Mouse (Mus musculus) G1E (cell line): ENCODE measurements around the gene Fgd2. TPM values are rescaled to one million over a fixed set of nuclear protein-coding genes. Genes with fewer than 3 reads are reported as not detected.

Source experiments
- ATAC-seq: 2 replicates; pipeline ENCODE4 v1.8.0; 2016; ENCODE audit warnings: mild to moderate bottlenecking; ENCODE audit not compliant: insufficient number of reproducible peaks, poor library complexity, low FRiP score, severe bottlenecking; ENCODE audit errors: extremely low read depth
- DNase-seq: peaks from one replicate; pipeline ENCODE4 v3.0.0; 2012; ENCODE audit warnings: low spot score
- H3K27me3 ChIP-seq: 2 replicates; pipeline ENCODE4 v1.6.1; 2012; ENCODE audit warnings: mild to moderate bottlenecking, low read length, inconsistent platforms; ENCODE audit not compliant: insufficient read depth
- H3K36me3 ChIP-seq: replicated peaks from 2 replicates; pipeline ENCODE3; 2012; ENCODE audit warnings: mild to moderate bottlenecking, inconsistent platforms
- H3K4me1 ChIP-seq: 2 replicates; pipeline ENCODE4 v1.6.1; 2012; ENCODE audit warnings: low read depth, low read length, inconsistent platforms, mixed read lengths; ENCODE audit not compliant: insufficient read depth
- H3K4me3 ChIP-seq: 2 replicates; pipeline ENCODE4 v1.5.1; 2012; ENCODE audit warnings: low read depth, mild to moderate bottlenecking, inconsistent platforms, low read length, moderate library complexity, mixed read lengths
- H3K9me3 ChIP-seq: replicated peaks from 2 replicates; pipeline ENCODE4 v1.6.1; 2012; ENCODE audit warnings: inconsistent platforms
- CTCF ChIP-seq: IDR thresholded peaks from 2 replicates; pipeline ENCODE4 v1.5.1; 2012; ENCODE audit warnings: low read depth, low read length, inconsistent platforms, mixed read lengths
- GATA1 ChIP-seq: IDR thresholded peaks from 2 replicates; pipeline ENCODE4 v1.6.1; 2012; ENCODE audit warnings: borderline replicate concordance, low read length, inconsistent platforms, mixed read lengths
- GATA2 ChIP-seq: IDR thresholded peaks from 2 replicates; pipeline ENCODE4 v1.6.1; 2012; ENCODE audit warnings: low read depth, low read length, inconsistent platforms, borderline replicate concordance
- POLR2AphosphoS5 ChIP-seq: IDR thresholded peaks from 2 replicates; pipeline ENCODE4 v1.6.1; 2012; ENCODE audit warnings: low read depth, low read length, inconsistent platforms; ENCODE audit not compliant: insufficient replicate concordance
- TAL1 ChIP-seq: conservative IDR thresholded peaks from 2 replicates; pipeline ENCODE4 v1.6.1; 2012; ENCODE audit warnings: low read depth, low read length, inconsistent platforms, mixed read lengths
- polyA plus RNA-seq: library from polyadenylated mRNA; stranded (reverse); fragments of >175 nt; gene quantifications from 2 replicates; pipeline ENCODE4 v1.2.3, GENCODE M21; 2012
- total RNA-seq, 2 experiments: library from RNA; stranded (forward) in 1 of 2; stranded (reverse) in 1 of 2; fragments of 200-1000 nt in 1 of 2; fragments of >200 nt in 1 of 2; fragmentation: Nextera tagmentation in 1 of 2; gene quantifications; 2 replicates each; pipeline ENCODE4 v1.2.3; 2014 to 2017

Gene Fgd2
- total and polyA plus RNA-seq, 3 experiments: 0.22 to 0.60 TPM; not detected in 1

GRCm38 (mm10) chr17:29378056-29378455, 17.3 kb downstream of the Fgd2 start:
- Histone ChIP-seq H3K36me3 (no peaks in the 10 kb centered on the region), H3K4me1 (peaks cover 40% of the 10 kb centered on the region), H3K9me3 (no peaks in the 10 kb centered on the region), H3K27me3 (no peaks in the 10 kb centered on the region; the same call in 1 of the 2 replicates), H3K4me3 (no peak overlapping the region)
- TF ChIP-seq GATA1 (no peak), POLR2AphosphoS5 (no peak), GATA2 (no peak), CTCF (no peak), TAL1 (no peak)
- DNase-seq (no peak), ATAC-seq (no peak)

- no peaks in the 10 kb centered on the region for H3K36me3 ChIP-seq
- DNase-seq: no peak
- TF ChIP-seq GATA2: no peak
- no peak for TF ChIP-seq TAL1
- no peak for TF ChIP-seq POLR2AphosphoS5
- TF ChIP-seq CTCF: no peak
- no peak for TF ChIP-seq GATA1
- H3K4me1 ChIP-seq: peaks cover 48% of the 10 kb centered on the region
- ATAC-seq: no peak
- no peak overlapping the region for H3K4me3 ChIP-seq
- no peaks in the 10 kb centered on the region; the same call in 1 of the 2 replicates for H3K27me3 ChIP-seq
- no peaks in the 10 kb centered on the region for H3K9me3 ChIP-seq
Observed at GRCm38 (mm10) chr17:29380241-29380640, 19.5 kb downstream of the Fgd2 start.

GRCm38 (mm10) chr17:29381472-29381871, 20.8 kb downstream of the Fgd2 start:
- Histone ChIP-seq H3K36me3 (no peaks in the 10 kb centered on the region), H3K4me3 (no peak overlapping the region), H3K27me3 (no peaks in the 10 kb centered on the region; the same call in 1 of the 2 replicates), H3K9me3 (no peaks in the 10 kb centered on the region), H3K4me1 (peaks cover 45% of the 10 kb centered on the region)
- peak; percentile 15; the same call in 1 of the 2 replicates for TF ChIP-seq CTCF
- no peak for TF ChIP-seq TAL1
- peak; percentile 43 for DNase-seq
- ATAC-seq: no peak; the same call in 1 of the 2 replicates

- Histone ChIP-seq H3K27me3 (no peaks in the 10 kb centered on the region; the same call in 1 of the 2 replicates), H3K4me1 (peaks cover 45% of the 10 kb centered on the region), H3K9me3 (no peaks in the 10 kb centered on the region), H3K36me3 (no peaks in the 10 kb centered on the region), H3K4me3 (no peak overlapping the region)
- ATAC-seq (no peak), DNase-seq (no peak)
- TF ChIP-seq POLR2AphosphoS5 (no peak), TAL1 (no peak), GATA2 (no peak), CTCF (no peak), GATA1 (no peak)
Observed at GRCm38 (mm10) chr17:29382417-29382816, 21.7 kb downstream of the Fgd2 start.

GRCm38 (mm10) chr17:29383923-29384322, 23.2 kb downstream of the Fgd2 start:
- Histone ChIP-seq H3K4me1 (peaks cover 36% of the 10 kb centered on the region), H3K36me3 (no peaks in the 10 kb centered on the region), H3K9me3 (no peaks in the 10 kb centered on the region), H3K4me3 (no peak overlapping the region), H3K27me3 (no peaks in the 10 kb centered on the region; the same call in 1 of the 2 replicates)
- DNase-seq (no peak), ATAC-seq (no peak)
- no peak for TF ChIP-seq TAL1
- TF ChIP-seq GATA1: no peak
- no peak for TF ChIP-seq GATA2
- no peak for TF ChIP-seq POLR2AphosphoS5
- TF ChIP-seq CTCF: no peak

- H3K4me1 ChIP-seq: peaks cover 41% of the 10 kb centered on the region
- DNase-seq (no peak), ATAC-seq (no peak)
- no peaks in the 10 kb centered on the region; the same call in 1 of the 2 replicates for H3K27me3 ChIP-seq
- H3K4me3 ChIP-seq: no peak overlapping the region
- H3K9me3 ChIP-seq: no peaks in the 10 kb centered on the region
- no peaks in the 10 kb centered on the region for H3K36me3 ChIP-seq
- TF ChIP-seq CTCF (no peak), GATA2 (no peak), GATA1 (no peak), TAL1 (no peak), POLR2AphosphoS5 (no peak)
Observed at GRCm38 (mm10) chr17:29384850-29385438, 24.2 kb downstream of the Fgd2 start.
